Mouse (Mus musculus) frontal cortex, adult 2 months (tissue): Measurements from ENCODE around the gene Osmr. TPM values are rescaled to one million over a fixed set of nuclear protein-coding genes. Genes with fewer than 3 reads are reported as not detected.
"Not testable (repeated sequence)": the region's sequence is repeated elsewhere in the genome, so short reads cannot be mapped to it uniquely, and the experiment has no call there.

Experiments used
- DNase-seq, 2 experiments: peaks; one replicate each; pipeline ENCODE4 v3.0.0; 2022; ENCODE audit warnings: low spot score in 1 of 2; ENCODE audit errors: extremely low spot score in 1 of 2
- polyA plus RNA-seq: library from polyadenylated mRNA; depleted of rRNA; stranded (reverse); fragments of >200 nt; gene quantifications from 2 replicates; pipeline ENCODE4 v1.2.3, GENCODE M21; 2012; rRNA removed

The Osmr gene
- polyA plus RNA-seq, 1 experiment: 2.7 TPM

DNA sequence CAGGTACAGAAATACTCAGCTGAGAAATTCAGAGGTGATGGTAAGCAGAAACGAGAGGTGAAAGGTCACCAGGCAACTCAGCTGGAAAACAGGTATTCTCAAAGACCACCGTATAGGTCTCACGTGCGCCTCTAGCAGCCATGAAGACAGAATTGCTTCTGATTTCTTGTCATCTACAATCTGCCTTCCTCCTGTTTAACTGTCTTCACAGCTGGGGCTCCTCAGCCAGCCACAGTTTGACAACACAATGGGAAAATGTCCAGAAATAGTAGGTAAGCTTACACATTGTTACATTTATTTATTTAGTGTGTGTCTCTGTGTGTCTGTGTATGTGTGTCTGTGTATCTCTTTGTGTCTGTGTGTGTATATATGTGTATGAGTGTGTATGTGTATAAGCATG, 12.6 kb downstream of the Osmr start:
- DNase-seq: no peak

DNA sequence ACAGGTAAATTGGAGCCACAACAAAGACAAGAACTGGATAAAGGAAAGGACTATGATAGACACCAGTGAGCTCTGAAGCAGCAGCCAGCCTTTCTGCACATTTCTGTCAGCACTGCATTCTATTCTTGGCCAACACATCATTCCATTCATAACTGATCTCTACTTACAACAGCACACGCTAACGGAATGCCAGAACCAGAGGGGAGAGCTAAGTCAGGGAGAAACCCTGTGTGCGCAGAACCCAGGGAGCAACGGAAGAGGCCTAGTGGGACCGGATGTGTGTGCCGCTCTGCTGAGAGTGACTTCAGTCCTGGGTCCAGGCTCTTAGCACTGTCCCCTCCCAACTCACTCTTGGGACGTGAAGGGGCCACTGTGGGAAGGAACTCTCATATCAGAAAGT, 13.2 kb downstream of the Osmr start:
- DNase-seq: no peak

DNA sequence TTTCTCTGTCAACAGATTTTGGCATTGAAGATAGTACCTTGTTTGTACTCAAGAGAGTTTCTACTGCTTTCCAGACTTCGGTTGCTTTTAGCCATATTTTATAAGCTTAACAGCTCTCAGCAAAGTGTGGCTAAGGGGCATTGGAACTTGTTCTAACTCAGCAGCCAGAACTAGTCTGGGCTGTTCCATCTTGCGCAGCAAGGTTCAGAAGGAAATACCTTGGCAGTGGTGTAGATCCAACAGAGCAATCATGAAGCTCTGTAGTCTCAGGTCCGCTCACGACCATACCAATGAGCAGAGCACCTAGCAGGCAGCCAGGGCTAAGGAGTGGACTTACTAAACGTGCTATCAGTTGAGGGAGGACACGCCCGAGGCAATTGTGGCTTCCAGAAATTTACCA, 15.0 kb downstream of the Osmr start:
- DNase-seq: no peak

GRCm38 (mm10) chr15:6858871-6859270, 15.9 kb downstream of the Osmr start:
- no peak for DNase-seq

DNA sequence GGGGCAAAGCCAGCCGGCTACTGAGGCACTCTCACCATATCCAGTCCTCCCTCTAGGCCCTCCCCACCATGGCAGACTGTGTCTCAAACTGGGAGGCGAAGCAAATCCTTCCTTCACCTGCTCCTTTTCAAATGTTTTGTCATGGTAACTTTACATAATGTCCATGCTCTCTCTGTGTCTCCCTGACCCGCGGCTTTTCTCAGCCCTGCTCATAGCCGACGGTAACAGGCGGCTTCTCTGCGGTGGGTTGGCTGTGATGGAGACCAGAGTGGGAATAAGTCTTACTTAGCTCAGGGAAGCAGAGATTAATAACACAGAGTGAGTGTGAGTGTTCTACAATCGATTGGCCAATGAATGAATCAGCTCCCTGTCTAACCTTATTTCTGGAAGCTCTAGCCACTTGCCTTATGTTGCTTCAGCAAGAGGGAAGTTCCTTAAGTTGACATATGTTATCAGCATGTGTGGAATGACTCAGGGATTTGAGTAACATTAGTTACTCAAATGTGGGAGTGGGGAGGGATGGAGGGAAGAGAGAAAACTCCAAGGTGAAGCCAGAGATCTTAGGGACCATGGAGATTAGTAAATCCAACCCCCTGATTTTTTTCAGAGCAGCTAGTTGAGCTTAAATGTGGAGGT, 17.4 kb downstream of the Osmr start:
- no peak for DNase-seq

- no peak for DNase-seq
Observed at GRCm38 (mm10) chr15:6849851-6850250, 24.9 kb downstream of the Osmr start.

DNA sequence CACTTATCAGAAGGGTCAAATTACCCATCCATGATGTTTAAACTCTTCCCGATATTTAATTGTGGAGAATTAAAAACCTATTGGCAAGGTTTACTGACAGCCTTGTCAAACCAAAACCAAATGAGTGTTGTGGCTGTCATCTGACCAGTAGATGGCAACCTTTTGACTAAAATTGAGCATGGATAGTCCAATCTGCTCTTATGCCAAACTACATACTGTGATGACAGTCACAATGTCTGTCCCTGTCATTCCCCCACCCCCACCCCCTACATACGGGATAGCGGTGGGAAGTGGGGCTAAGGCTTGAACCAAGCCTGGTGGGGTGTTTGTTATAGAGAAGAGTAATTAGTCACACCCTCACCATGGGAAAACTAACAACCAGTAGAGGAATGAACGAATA, 34.6 kb downstream of the Osmr start:
- DNase-seq: peak in 1 of 2 experiments; percentile 54

DNA sequence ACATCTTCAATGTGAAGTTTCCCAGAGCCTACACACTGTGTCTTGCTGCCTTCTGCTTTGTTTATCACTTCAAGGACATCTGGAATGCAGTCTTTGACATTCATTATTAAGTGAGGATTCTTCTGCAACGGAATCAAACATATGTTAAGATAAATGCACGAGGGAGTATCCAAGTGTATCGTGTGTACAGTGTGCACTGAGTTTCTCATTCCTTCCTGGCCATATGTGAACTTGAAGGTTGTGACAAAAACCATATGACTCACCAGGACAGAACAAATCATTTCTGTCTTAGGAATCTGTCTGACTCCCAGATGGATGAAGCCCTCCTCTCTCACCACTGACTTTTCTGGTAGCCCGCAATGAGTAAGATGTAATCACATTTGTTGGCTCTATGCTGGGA, 59.0 kb downstream of the Osmr start:
- DNase-seq: no peak

GRCm38 (mm10) chr15:6801212-6801611, 73.6 kb downstream of the Osmr start:
- DNase-seq: not testable (repeated sequence)

DNA sequence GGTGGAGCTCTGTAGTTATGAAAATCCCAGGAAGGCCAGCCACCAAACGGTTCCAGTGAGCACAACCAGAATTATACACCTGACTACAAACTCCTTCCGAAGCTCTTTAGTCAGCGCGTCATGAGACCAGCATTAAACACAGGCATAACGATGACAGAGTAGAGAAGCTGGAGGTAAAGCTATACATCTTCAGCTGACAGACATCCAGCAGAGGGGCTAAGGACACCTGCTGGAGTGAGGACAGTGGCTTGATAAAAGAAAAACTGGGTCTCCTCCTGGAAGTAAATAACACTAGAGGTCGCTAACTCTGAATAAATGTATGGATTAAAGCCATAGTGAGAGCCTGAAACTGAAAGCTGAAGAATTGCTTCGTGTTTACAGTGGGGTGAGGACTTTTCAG, 81.9 kb downstream of the Osmr start:
- no peak for DNase-seq

DNA sequence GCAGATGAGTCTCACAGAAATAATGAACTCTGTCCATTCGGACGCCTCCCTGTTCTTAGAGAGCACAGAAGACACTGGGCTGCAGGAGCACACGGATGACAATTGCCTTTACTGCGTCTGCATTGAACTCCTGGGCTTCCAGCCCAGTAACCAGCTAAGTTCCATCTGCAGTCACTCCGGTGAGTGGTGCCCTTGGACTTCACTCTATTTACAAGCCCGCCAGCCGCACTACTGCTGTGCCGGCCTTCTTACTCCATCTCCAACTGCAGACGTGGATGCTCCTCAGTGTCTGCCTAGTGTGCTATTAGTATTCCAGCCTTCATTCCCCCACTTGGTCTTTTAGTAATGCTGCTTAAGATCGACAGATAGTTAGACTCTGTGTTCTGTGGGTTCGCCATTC, 83.1 kb downstream of the Osmr start:
- no peak for DNase-seq

DNA sequence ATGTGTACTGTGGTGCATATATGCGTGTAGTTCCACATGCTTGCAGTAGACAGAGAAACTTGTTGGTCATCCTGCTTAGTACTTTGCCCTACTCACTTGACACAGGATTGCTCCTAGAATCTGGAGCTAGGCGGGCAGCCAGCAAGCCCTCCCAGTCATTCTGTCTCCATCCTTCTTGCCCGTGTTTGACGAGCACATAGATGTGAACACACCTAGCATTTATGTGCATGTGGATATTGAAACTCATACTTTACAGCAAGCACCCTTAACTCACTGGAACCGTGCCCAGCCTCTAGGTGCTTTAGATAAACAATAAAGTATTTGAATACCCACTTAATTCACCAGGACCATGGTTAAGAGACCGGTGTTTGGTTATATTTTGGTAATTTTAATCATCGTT, 84.8 kb downstream of the Osmr start:
- no peak for DNase-seq

GRCm38 (mm10) chr15:6787236-6787635, 87.5 kb downstream of the Osmr start:
- no peak for DNase-seq

DNA sequence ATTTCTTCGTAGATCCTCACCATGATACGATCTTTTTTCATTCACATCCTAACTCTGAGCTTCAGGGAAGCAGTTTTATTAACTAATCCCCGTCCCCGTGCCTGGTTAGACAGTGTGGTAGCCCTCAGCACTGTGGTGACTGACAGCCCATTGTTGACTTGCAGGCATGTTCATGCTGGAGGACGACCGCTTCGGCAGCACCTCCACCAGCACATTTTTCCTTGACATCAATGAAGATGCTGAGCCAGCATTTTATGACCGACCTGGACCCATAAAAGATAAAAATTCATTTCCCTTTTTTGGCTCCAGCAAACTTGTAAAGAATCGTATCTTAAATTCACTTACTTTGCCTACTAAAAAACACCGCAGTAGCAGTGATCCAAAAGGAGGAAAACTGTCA, 88.6 kb downstream of the Osmr start:
- no peak for DNase-seq

GRCm38 (mm10) chr15:6772265-6772664, 102.5 kb downstream of the Osmr start:
- no peak for DNase-seq

Other genes with a start within 250 kb of the Osmr start
- gene Rictor, start 166.6 kb downstream of the Osmr start, polyA plus RNA-seq: 17.1 and 18.6 TPM in 2 replicates
- 16.9 and 17.6 TPM in 2 replicates for gene Lifr, start 215.6 kb upstream of the Osmr start, polyA plus RNA-seq